Mouse (Mus musculus) neural tube, embryonic 14.5 days (tissue): Measurements from ENCODE around the gene Galp. TPM values are rescaled to one million over a fixed set of nuclear protein-coding genes. Genes with fewer than 3 reads are reported as not detected.
"Not testable (repeated sequence)": the region's sequence is repeated elsewhere in the genome, so short reads cannot be mapped to it uniquely, and the experiment has no call there.

Experiments
- ATAC-seq: fragments of 200-750 bp; cut with Nextera tagmentation; 2 replicates; pipeline ENCODE4 v1.8.0; 2017; ENCODE audit warnings: low read depth, mild to moderate bottlenecking, moderate TSS enrichment, moderate library complexity
- H3K27ac ChIP-seq: fragments of 300-500 bp; sonication (generic); 2 replicates; pipeline ENCODE4 v1.5.1; 2014; ENCODE audit warnings: low read depth, mild to moderate bottlenecking, control low read depth, low read length, moderate library complexity, mixed read lengths
- H3K27me3 ChIP-seq: fragments of 300-500 bp; sonication (generic); 2 replicates; pipeline ENCODE4 v1.6.1; 2014; ENCODE audit warnings: low read length; ENCODE audit not compliant: control insufficient read depth, insufficient read depth
- H3K36me3 ChIP-seq: fragments of 300-500 bp; sonication (generic); 2 replicates; pipeline ENCODE4 v1.6.1; 2014; ENCODE audit warnings: low read length, mixed read lengths; ENCODE audit not compliant: control insufficient read depth, insufficient read depth
- H3K4me1 ChIP-seq: fragments of 300-500 bp; sonication (generic); 2 replicates; pipeline ENCODE4 v1.6.1; 2014; ENCODE audit warnings: low read length; ENCODE audit not compliant: control insufficient read depth, insufficient read depth
- H3K4me2 ChIP-seq: fragments of 300-500 bp; sonication (generic); 2 replicates; pipeline ENCODE4 v1.6.1; 2014; ENCODE audit warnings: mild to moderate bottlenecking, low read depth, low read length, control low read depth
- H3K4me3 ChIP-seq: fragments of 300-500 bp; sonication (generic); 2 replicates; pipeline ENCODE4 v1.5.1; 2014; ENCODE audit warnings: low read depth, low read length, control low read depth, mixed read lengths
- H3K9ac ChIP-seq: fragments of 300-500 bp; sonication (generic); replicated peaks from 2 replicates; pipeline ENCODE4 v1.6.1; 2014; ENCODE audit warnings: low read depth, mild to moderate bottlenecking, control low read depth, low read length, mixed read lengths
- H3K9me3 ChIP-seq: fragments of 300-500 bp; sonication (generic); 2 replicates; pipeline ENCODE4 v1.6.1; 2016; ENCODE audit warnings: low read length; ENCODE audit not compliant: control insufficient read depth
- WGBS: fragments of 180-500 bp; shearing (Covaris S2); extraction: QIAGEN DNeasy Blood & Tissue Kit; methylation state at CpG from one replicate; pipeline ENCODE4 v1.1.7; 2014; 5-methylcytosine and 5-hydroxymethylcytosine counted together
- polyA plus RNA-seq: library from polyadenylated mRNA; unstranded; fragments of >200 nt; fragmentation: Nextera tagmentation; extraction: Ambion mirVana; gene quantifications from 2 replicates; pipeline ENCODE4 v1.2.1, GENCODE M21; 2014

The Galp gene
- polyA plus RNA-seq, 1 experiment from 2014 or later: not detected

DNA sequence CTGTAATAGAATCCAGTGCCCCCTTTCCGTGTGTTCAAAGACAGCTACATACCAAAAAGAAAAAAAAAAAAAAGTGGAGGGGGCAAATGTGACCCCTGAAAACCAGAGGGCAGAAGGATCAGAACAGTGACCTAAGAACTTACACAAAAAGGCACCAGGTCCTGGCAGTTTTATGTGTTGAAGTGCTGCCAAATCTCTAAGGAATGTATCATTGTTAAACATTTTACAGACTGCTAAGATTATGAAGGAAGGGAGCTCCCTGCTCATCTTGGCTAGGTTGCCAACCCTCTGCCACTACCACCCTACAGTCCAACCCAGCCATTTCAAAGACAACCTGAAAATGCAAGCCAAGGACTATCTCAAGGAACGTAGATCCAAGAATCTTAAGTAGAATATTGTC, 10.7 kb upstream of the Galp start:
- H3K27ac ChIP-seq: no peak overlapping the region
- H3K4me2 ChIP-seq: no peak overlapping the region
- no peak overlapping the region for H3K4me3 ChIP-seq
- no peaks in the 10 kb centered on the region for H3K4me1 ChIP-seq
- no peak for ATAC-seq
- no peaks in the 10 kb centered on the region for H3K27me3 ChIP-seq
- no peaks in the 10 kb centered on the region for H3K9me3 ChIP-seq
- WGBS: 92% methylated on average over 2 of the region's 2 CpGs
- peaks cover 44% of the 10 kb centered on the region; the same call in 1 of the 2 replicates for H3K36me3 ChIP-seq
- no peak overlapping the region for H3K9ac ChIP-seq

DNA sequence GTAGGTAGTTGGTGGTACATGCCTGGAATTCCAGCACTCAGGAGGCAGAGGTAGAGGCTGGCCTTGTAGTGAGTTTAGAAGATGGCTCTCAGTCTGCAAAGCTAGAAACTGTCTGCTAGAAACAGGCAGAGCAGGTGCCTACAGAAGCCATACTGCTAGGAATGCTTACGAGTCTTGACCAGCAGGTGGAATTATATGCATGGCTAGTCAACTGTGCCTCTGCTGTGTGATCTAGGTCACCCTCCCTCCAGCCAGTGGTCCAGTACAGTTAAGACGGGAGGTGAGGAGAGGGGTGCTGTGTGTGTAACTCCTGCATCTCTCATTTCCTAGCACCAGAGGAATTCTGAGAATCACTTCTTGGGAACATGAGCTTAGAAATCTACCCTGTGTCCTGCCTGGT, 10.1 kb upstream of the Galp start:
- H3K27me3 ChIP-seq: no peaks in the 10 kb centered on the region
- no peak overlapping the region for H3K27ac ChIP-seq
- no peak for ATAC-seq
- peaks cover 44% of the 10 kb centered on the region; the same call in 1 of the 2 replicates for H3K36me3 ChIP-seq
- no peak overlapping the region for H3K4me3 ChIP-seq
- no peak overlapping the region for H3K4me2 ChIP-seq
- WGBS: 88% methylated on average over 2 of the region's 2 CpGs
- H3K9ac ChIP-seq: no peak overlapping the region
- H3K4me1 ChIP-seq: no peaks in the 10 kb centered on the region
- no peaks in the 10 kb centered on the region for H3K9me3 ChIP-seq

DNA sequence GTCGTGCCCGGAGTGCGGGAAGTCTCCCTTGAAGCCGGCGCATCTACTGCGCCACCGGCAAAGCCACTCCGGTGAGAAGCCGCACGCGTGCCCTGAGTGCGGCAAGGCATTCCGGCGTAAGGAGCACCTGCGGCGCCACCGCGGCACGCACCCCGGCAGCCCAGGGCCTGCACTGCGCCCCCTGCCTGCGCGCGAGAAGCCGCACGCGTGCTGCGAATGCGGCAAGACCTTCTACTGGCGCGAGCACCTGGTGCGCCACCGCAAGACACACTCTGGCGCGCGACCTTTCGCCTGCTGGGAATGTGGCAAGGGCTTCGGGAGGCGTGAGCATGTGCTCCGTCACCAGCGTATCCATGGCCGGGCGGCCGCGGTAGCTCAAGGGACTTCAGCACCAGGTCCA, 7.3 kb upstream of the Galp start:
- no peak for ATAC-seq
- no peak overlapping the region for H3K4me3 ChIP-seq
- no peaks in the 10 kb centered on the region for H3K9me3 ChIP-seq
- no peak overlapping the region for H3K27ac ChIP-seq
- no peaks in the 10 kb centered on the region for H3K27me3 ChIP-seq
- WGBS: 46% methylated on average over 45 of the region's 45 CpGs
- no peaks in the 10 kb centered on the region for H3K4me1 ChIP-seq
- no peak overlapping the region for H3K4me2 ChIP-seq
- H3K9ac ChIP-seq: no peak overlapping the region
- peaks cover 36% of the 10 kb centered on the region; the same call in 1 of the 2 replicates for H3K36me3 ChIP-seq

GRCm38 (mm10) chr7:6191376-6191775, 5.5 kb upstream of the Galp start:
- H3K9ac ChIP-seq: no peak overlapping the region
- H3K36me3 ChIP-seq: peaks cover 23% of the 10 kb centered on the region; the same call in 1 of the 2 replicates
- no peak for ATAC-seq
- H3K27me3 ChIP-seq: no peaks in the 10 kb centered on the region
- H3K27ac ChIP-seq: no peak overlapping the region
- H3K4me1 ChIP-seq: no peaks in the 10 kb centered on the region
- H3K9me3 ChIP-seq: no peaks in the 10 kb centered on the region
- H3K4me3 ChIP-seq: no peak overlapping the region
- 50% methylated on average over 3 of the region's 3 CpGs for WGBS
- H3K4me2 ChIP-seq: no peak overlapping the region

DNA sequence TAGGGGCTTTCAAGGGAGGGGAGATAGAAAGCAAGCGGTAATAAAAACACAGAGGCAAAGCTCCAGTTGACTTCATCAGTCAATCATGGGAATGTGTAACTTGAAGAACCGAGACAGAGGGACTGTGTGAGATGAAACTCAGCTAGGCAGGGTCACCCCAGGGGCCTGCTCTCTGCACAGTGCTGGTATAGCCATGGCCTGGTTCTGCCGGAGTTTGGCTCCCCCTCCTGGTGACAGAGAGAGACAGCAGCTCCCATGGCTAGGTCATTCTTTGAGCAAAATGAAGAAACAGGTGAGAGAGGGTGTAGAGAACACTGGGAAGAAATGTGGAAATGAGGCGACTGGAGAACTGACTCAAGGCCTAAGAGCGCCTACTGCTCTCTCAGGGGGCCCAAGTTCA, 2.8 kb upstream of the Galp start:
- peak; percentile 85; the same call in 1 of the 2 replicates for ATAC-seq
- H3K9me3 ChIP-seq: no peaks in the 10 kb centered on the region
- H3K9ac ChIP-seq: no peak overlapping the region

GRCm38 (mm10) chr7:6195777-6196176, 1.1 kb upstream of the Galp start:
- no peaks in the 10 kb centered on the region for H3K9me3 ChIP-seq
- no peak overlapping the region for H3K4me3 ChIP-seq
- H3K27me3 ChIP-seq: no peaks in the 10 kb centered on the region
- H3K4me2 ChIP-seq: no peak overlapping the region
- no peak for ATAC-seq
- H3K9ac ChIP-seq: no peak overlapping the region
- H3K4me1 ChIP-seq: no peaks in the 10 kb centered on the region
- H3K27ac ChIP-seq: no peak overlapping the region
- 43% methylated on average over 2 of the region's 2 CpGs for WGBS
- no peaks in the 10 kb centered on the region for H3K36me3 ChIP-seq

More for the DNA sequence above, 2.8 kb upstream of the Galp start:
- Histone ChIP-seq H3K4me1 (no peaks in the 10 kb centered on the region), H3K4me2 (no peak overlapping the region), H3K27me3 (no peaks in the 10 kb centered on the region), H3K4me3 (no peak overlapping the region), H3K36me3 (0 out of 2 replicates have a peak, but pooled peaks cover 11% of the 10 kb centered on the region), H3K27ac (no peak overlapping the region)
- WGBS: 28% methylated on average over 5 of the region's 5 CpGs

- no peak overlapping the region for H3K4me3 ChIP-seq
- H3K36me3 ChIP-seq: no peaks in the 10 kb centered on the region
- no peaks in the 10 kb centered on the region for H3K4me1 ChIP-seq
- no peaks in the 10 kb centered on the region for H3K27me3 ChIP-seq
- no peak overlapping the region for H3K4me2 ChIP-seq
- WGBS: 80% methylated on average over 3 of the region's 3 CpGs
- H3K9me3 ChIP-seq: no peaks in the 10 kb centered on the region
- no peak for ATAC-seq
- H3K27ac ChIP-seq: no peak overlapping the region
- H3K9ac ChIP-seq: no peak overlapping the region
Observed at GRCm38 (mm10) chr7:6204200-6204599, 7.3 kb downstream of the Galp start.

GRCm38 (mm10) chr7:6213144-6213543, 16.3 kb downstream of the Galp start:
- no peak for ATAC-seq
- Histone ChIP-seq H3K9me3 (no peaks in the 10 kb centered on the region), H3K4me1 (no peaks in the 10 kb centered on the region), H3K27me3 (no peaks in the 10 kb centered on the region), H3K9ac (no peak overlapping the region), H3K4me3 (no peak overlapping the region), H3K27ac (no peak overlapping the region), H3K36me3 (no peaks in the 10 kb centered on the region), H3K4me2 (no peak overlapping the region)
- WGBS: 51% methylated on average over 5 of the region's 5 CpGs

DNA sequence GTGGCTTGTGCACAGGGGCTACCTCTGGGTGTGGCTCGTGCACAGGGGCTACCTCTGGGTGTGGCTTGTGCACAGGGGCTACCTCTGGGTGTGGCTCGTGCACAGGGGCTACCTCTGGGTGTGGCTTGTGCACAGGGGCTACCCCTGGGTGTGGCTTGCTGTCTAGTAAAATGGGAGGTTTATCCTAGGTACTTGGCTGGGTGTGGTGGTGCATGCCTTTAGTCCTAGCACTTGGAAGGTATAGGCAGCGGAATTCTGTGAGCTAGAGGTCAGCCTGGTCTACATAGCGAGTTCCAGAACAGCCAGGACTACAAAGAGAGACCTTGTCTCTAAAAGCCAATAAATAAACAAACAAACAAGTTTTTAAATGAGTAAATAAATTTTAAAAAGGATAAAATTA, 17.8 kb downstream of the Galp start:
- H3K4me3 ChIP-seq, H3K9ac ChIP-seq, H3K27ac ChIP-seq, H3K27me3 ChIP-seq, H3K36me3 ChIP-seq, H3K9me3 ChIP-seq, H3K4me2 ChIP-seq, ATAC-seq, H3K4me1 ChIP-seq: not testable (repeated sequence)
- WGBS: 83% methylated on average over 3 of the region's 4 CpGs
